Mouse (Mus musculus): Measurements from ENCODE around the gene Ggta1.

DNA sequence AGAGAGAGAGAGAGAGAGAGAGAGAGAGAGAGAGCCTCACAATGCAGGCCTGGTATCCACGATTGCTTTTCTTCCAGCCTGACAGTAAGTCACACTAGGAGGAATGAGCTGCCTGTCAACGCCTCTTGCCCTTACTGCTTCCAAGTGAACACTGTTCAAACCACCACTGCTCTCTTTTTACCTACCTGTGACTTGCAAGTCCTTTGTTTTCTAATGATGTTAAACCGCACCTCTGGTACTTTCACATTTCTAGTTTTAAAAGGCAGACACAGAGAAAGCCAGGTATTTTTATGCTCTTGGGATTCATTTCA, 15.7 kb upstream of the Ggta1 start:
- TF ChIP-seq EP300 (IDR thresholded peaks at IDR 0.05; ENCODE audit: low read depth) (no peak), CTCF (IDR thresholded peaks at IDR 0.05; ENCODE audit: low read depth) (no peak)

Data from heart, postnatal 0 days (tissue).